Mouse (Mus musculus): ENCODE data around the gene E030018B13Rik.

Gene E030018B13Rik

DNA sequence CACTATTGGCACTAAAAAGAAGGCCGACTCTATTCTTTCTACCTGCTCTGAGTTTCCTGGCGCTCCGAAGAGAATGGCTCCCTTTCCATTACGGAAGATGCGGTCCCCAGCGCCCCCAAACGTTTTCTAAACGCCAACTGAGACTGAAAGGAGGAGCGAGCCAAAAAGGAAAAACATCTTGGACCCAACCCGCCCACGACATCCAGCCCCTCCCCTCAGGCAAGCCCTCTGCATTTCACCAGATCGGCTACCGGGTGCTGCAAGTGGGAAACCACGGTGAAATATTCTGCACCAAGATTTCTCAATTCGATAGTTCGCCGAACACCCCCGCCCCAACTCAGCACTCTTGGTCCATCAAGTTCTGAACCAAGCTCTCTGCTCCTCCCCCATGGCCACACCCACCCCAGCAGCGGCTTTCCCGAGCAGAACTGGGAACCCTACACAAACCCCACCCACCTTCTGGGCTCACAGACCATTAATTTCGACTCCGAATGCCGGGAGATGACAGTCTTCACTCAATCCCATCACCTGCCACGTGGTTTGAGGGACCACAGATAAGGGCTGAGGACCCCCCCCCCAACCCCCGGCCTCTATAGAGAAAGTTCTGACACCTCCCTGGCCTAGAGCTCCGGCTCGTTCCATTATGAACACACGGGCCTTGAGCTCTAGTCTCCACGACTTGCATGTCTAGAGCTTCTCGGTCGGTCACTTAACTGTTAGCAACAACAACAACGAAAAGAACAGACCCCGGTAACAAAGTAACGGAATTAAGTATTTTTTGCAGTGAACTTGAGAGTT, 19.7 kb downstream of the E030018B13Rik start:
- CTCF ChIA-PET, result interaction anchor here (0.6 to 1.1 kb wide), 6 partner anchors 11 to 404 kb away, joined by 3 to 9 read pairs (median 4); partner anchors contain the start of gene E030018B13Rik

DNA sequence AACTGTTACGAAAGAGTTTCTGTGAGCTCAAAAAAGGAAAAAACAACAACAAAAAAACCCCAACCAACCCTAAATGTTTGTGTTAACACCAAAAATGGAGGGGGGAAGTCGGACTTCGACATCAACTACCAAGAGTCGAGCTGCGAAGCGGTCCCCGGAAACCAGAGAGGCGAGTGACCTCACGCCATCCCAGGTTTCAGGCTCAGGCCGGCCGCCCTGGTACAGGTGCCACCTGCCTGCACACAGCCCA, 20.3 kb downstream of the E030018B13Rik start:
- CTCF ChIA-PET, result interaction anchor here (0.6 to 1.1 kb wide), 5 partner anchors 12 to 403 kb away, joined by 3 to 9 read pairs (median 4); partner anchors contain the start of gene E030018B13Rik

DNA sequence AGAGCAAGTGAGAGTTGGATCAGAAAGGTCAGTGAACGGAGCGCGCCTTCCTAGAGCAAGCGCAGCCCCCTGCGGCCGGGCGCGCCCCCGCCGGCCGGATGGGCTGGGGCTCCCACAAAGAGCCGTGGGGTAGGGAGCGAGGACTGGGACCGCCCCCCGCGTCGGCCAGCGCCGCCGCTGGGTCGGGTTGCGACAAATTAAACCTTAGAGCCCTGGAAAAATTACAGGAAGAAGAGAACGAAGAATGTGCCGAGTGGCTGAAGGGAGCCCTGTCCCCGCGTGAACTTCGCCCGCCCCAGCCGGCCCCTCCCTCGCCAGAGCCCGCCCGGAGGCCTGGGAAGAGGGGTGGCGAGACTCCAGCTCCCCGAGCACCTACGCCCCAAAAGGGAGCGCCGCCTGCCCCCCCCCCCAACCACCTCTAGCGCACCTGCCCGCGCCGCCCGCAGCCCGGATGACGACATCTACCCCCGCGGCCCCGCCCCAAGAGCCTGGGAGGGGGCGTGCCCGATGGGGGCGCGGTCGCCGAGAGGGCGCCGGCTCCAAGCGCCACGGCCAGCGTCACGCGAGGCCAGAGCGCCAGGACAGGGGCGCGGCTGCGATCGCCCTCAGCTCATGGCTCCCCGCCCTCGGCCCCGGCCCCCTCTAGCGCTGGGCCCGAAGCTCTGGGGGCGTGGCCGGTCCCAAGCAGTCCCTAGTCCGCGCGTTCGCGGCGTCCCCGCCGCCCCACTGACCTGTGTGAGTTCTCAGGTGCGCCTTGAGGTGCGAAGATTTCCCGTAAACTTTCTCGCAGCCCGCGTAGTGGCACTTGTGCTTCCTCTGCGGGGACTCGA, 20.8 kb downstream of the E030018B13Rik start:
- CTCF ChIA-PET, result interaction anchor here (0.6 to 1.1 kb wide), 5 partner anchors 12 to 403 kb away, joined by 3 to 9 read pairs (median 4); partner anchors contain the start of gene E030018B13Rik

DNA sequence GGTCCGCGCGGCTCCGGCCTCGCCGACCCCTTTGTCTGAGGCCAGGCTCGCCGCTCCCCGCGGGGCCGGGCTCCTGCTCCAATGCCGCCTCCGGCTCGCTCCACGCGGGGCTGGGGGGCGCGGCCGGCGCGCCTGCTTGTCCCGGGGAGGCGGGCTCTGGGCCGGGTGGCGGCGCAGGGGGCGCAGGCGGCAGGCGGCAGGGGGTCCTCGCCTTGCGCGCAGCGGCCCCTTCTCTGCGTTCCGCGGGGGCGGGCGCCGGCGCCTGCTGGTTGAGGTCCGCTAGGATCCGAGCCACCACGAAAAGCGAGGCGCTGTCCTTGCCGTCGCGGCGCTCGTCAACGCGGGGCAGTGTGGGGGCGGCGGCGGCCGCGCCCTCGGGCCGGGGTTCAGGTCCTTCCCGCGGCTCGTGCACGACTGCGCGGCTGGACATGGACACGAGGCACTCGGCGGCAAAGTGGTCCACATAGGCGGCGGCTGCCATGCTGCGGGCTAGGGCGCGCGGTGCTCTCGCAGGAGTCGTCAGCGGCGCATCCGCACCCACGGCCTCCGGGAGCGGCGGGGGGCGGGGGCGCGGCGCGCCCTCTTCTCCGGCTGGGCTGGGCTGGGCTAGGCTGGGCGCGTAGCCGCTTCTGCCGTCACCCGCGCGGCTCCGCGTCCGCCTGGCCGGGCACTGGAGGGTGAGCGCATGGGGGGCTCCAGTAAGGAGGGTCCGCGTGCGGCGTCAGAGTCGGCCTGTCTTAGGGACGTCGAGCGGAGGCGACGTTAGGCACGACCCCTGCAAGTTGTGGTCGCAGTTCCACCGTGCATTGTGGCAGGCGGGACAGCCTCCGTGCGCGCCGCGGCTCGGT, 21.6 kb downstream of the E030018B13Rik start:
- CTCF ChIA-PET, result no interaction called here

DNA sequence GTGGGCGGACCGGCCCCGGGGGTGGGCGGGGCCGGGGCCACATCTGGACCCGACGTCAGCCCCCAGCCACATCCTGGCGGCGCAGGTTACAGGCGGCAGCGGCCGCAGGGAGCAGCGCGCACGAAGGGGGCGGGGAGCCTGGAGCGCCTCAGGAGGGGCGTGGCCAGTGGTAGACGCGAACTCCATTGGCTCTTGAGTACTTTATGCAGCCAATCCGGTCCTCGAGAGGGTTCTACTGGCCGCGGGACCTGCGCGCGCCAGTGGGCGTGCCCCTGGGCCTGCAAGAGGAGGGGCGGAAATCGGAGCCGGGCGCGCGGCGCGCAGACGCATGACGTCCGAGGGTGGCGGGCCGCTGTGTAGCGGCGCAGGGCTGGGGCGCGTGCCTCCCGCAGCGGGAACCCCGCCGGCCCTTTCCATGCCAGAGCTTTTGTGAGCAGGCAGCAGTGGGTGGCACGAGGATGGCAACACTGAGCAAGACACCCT, 22.3 kb downstream of the E030018B13Rik start, which contains the start of gene Klf13:
Gene Klf13 (minus strand): TSS at position 2 of the 483 bp plus-strand sequence.
- CTCF ChIA-PET, result interaction anchor here (1.5 kb wide), 1 partner anchor 57 kb away, joined by 3 read pairs; no protein-coding TSS in a partner anchor

DNA sequence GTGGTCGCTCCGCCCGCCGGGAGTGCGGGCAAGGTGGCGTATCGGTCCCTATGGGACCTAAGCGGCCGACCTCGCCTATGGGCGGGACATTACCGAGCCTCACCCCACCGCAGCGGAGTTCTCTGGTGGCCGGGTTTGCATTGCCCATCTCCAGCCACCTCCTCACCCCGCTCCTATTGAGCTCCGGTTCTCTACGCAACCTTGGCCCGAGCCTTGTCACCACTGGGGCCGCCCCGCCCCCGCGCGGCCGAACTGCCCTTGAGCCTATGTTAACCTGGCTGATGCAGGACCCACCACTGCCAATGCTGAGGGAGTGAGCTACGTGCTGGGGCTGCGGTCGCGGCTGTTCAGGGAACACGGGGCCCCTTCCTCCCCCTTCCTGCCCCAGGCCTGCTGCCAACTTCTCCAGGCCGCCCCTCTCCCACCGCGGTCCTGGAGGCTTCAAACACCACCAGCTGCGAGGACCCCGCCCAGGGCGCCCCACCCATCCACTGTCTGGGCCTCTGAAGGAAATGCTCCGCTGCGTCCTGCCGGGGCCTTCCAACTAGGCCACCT, 22.8 kb downstream of the E030018B13Rik start:
- CTCF ChIA-PET, result interaction anchor here (0.6 to 1.5 kb wide), 3 partner anchors 14 to 72 kb away, joined by 3 to 5 read pairs (median 3); no protein-coding TSS in a partner anchor

DNA sequence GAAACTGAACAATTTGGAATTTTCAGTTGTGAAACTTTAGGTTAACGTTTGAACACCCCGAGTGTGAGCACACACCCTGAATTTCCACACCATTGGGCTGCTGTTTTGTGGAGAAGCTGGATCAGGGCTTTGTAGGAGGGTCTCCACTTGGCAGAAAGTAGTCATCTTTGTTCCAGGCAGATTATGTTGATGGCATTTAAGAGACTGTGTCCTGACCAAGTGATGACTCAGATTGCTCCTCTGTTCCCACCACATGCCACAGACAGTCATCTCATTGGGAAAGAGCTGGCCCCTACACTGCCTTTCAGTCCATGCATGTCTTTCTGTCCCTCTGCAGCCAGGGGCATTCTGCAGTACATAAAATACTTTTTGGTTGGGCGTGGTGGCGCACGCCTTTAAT, 23.7 kb downstream of the E030018B13Rik start:
- CTCF ChIA-PET, result interaction anchor here (0.8 to 1.5 kb wide), 3 partner anchors 55 to 71 kb away, joined by 3 to 5 read pairs (median 3); no protein-coding TSS in a partner anchor

DNA sequence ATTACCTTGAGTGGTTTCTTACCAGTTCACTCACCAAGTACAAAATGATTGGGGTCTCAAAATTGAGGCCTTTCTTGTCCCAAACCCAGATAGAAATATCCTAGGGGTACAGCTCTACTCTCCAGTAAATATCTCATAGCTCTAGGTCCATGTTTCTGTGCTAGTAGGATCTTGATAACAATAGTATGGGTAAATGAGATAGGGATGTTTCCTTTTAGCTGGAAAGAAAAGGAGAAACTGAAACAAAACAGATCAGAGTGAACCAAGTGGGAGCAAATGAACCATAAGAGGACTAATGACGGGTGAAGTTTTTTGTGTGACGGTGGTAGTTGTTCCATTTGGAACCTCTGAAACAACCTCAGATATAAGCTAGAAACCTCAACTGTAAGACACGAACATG, 24.4 kb downstream of the E030018B13Rik start:
- CTCF ChIA-PET, result interaction anchor here (0.8 kb wide), 1 partner anchor 64 kb away, joined by 3 read pairs; no protein-coding TSS in a partner anchor

DNA sequence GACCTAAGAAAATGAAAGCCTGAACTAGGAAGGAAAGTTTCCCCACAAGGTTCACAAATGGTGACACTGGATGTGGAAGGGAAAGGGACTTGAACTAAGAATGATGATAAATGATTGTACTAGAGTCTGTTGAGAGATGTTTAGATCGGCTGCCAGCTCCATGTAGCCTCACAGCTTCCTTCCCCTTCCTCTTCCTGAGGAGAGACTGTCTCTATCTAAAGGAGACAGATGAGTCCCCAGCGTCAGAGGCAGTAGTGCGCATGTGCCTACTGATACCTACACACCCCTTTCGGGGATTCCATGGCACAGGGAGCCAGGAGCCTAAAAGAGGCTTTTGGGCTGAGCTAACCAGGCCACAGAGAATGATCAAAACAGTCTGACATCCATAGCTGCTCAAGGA, 24.8 kb downstream of the E030018B13Rik start:
- CTCF ChIA-PET, result no interaction called here

DNA sequence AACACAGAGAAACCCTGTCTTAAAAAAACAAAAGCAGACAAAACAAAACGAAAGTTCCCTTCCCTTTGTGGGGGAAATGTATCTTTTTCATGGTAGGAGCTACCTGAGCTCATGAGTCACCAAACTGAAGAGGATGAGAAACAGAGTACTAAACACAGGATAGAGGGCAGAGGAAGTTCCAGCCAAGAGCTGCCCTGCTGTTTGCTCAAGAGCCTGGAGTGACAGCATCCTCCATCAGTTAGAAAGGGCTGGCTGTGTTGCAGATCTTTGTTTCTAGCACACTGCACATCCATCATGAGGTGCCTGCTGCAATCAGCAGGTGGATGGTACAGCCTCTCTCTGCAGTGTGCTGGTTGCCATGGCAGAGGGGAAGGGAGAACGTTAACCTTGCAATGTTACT, 27.3 kb downstream of the E030018B13Rik start:
- CTCF ChIA-PET, result no interaction called here

DNA sequence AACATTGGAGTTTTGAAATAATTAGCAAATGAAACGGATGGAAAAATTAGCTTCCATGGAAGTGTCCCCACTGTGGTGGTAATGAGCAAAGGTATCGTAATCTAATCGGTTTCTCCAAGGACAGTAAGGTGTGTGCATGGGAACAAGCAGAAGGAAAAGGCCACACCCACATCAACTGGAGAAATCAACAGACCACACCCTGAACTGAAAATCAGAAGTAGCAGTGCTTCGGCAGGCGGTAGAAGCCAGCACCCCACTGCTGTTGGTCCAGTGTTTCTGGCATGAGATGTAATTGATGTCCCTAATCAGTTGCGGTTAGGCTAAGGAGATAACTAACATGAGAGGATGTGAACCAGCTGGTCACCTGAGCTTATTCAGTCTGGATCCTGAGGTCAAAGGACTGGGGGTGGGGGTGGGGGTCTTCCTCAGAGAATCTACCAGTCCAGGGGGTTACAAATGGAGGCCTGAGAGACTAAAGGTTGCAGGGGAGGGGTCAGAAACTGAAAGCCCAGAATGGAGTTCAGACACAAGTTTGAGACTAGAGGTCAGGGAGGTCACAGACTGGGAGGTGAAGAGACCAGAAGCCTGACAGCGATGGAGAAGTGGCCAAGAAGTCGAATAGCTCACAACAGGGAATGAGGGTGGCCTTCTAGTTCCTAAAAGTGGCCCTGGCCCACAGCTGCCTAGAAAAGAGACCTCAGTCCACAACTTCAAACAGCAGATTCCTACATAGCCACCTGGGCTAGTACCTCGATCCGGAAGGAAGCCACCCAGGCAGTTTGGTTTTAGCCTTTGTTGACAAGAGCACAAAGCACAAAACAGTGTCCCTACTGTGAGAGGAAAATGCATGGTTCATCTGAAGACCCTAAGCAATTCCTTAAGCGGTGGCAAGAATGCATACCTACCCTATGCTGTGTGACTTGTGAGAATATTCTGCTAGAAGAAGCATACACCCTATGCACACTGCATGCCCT, 31.1 kb downstream of the E030018B13Rik start:
- CTCF ChIA-PET, result no interaction called here

DNA sequence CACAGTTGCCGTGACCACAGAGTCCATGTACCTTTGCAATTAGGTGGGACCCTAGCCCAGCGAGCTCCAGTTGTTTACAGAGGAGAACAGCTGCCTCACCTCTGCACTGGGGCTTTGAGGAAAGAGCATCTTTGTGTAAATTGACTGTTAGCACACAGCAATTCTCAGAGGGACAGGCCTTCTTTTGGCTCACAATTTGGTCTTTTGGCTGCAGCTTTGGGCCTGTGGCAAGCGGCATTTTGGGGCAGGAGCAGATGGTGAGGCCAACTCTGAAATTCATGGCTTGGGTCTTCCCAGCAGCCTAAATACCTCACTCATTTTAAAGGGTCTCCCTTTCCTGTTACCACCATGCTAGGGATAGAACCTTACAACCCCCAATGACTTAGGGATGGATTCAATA, 32.5 kb downstream of the E030018B13Rik start:
- CTCF ChIA-PET, result no interaction called here

DNA sequence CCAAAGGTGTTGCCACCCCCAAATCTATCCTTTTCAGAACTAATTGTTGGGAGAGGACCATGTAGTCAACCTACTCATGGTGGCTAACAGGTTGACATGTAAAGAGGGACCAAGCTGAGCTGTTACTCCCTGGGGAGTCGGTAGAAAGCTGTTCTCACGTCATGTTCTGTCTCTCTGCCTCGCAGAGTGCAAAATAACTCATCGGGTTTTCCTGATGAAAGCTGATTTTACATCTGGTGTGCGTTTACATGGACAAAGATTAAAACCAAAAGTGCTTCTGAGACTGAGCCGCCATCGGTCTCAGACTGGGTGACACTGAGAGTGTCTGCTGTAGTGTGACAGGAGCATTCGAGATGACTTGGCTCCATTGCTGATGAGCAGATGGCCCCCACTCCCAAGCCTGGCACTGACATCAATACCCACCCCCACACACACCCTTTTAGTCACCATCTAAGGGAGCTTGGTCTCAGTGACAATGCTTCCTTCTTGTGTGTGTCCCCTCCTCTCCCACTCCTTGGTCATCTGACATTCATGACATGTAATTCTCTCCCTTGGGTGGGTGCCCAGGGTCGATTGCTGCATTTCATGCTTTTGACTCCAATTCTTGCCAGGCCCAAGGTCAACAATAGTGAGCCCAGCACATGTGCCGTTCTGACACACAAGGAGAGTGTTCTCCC, 34.4 kb downstream of the E030018B13Rik start:
- CTCF ChIA-PET, result interaction anchor here (1.3 kb wide), 1 partner anchor 58 kb away, joined by 3 read pairs; no protein-coding TSS in a partner anchor

DNA sequence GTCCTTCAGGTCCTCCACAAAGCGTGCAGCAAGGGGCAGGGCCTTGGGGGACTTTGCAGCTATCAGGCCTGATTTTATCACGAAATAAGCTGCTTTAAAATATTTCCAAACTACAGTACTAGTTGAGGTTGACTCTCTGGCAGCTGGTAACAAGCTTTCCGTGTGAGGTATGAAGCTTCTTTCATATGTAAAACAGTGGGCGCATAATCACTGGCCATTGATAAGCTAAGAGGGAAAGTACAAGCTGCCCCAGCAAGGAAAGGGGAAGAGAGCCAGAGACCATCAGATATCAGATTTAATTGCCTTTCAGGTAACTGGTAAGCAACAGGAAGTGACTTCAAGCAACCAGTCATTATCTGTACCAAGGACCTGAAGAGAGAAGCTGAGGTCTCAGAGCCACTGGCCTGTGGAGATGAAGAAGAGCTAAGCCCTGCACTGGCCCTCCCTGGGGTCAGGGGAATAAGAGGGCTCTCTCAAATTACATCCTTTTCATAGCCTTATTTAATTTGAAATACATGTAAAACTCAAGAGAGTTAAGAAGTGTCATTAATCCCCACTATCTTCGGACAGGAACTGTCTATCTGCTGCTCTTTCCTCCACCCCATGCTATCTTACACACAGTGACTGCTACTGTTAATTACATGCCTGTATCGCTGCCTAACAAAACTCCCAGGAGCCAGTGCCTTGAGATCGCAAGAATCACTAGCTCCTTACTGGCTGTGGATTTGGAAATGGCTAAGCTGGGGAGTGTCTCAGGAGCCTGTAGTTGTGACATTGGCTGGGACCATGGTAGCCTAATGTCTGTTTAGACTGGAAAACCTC, 35.6 kb downstream of the E030018B13Rik start:
- CTCF ChIA-PET, result no interaction called here

DNA sequence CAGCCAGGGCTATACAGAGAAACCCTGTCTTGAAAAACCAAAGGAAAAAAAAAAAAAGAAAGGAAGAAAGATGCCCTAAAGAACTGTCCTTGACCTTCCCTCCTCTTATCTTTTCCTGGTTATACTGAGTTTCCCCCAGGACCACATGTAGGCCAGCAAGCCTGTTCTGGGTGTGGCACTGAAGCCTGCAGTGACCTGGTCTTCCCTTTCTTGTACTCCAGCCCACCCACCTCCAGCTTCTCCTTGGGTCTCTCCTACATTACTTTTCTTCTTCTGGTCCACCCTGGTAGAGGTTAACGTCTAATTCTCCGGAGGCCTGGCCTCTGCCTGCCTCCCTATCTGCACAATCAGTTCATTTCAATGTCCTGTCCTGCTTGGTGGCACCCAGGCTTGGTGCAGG, 38.8 kb downstream of the E030018B13Rik start:
- CTCF ChIA-PET, result no interaction called here

DNA sequence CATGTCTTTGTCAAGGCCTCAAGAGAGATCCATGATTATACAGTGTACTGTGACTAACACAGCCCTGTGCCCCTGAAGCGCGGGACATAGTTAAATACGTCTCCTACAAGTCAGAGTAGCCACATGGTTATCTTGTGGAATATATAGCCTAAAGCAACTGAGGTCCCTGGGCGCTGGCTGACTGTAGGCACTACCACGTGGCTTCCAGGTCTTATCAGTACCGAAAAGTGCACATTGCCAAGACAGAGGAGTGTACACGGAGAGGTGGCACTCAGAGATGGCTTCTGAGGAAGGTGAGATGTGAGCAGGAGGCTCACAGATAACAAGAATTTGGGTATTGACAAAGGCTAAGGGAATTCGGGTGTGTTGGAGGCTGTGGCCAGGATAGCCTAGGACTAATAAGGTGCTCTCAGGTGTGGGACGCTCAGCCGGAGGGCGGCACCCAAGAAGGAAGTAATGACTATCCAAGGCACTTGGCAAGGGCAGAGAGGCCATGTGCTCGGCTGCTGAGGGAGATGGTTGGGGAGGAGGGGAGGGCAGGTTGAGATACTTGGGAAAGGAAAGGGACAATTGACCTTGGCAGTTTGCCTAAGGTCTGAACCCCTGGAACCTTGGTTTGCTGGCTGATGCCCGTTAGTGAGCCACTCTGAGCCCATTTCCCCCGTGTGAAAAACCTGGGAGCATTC, 39.6 kb downstream of the E030018B13Rik start:
- CTCF ChIA-PET, result no interaction called here

DNA sequence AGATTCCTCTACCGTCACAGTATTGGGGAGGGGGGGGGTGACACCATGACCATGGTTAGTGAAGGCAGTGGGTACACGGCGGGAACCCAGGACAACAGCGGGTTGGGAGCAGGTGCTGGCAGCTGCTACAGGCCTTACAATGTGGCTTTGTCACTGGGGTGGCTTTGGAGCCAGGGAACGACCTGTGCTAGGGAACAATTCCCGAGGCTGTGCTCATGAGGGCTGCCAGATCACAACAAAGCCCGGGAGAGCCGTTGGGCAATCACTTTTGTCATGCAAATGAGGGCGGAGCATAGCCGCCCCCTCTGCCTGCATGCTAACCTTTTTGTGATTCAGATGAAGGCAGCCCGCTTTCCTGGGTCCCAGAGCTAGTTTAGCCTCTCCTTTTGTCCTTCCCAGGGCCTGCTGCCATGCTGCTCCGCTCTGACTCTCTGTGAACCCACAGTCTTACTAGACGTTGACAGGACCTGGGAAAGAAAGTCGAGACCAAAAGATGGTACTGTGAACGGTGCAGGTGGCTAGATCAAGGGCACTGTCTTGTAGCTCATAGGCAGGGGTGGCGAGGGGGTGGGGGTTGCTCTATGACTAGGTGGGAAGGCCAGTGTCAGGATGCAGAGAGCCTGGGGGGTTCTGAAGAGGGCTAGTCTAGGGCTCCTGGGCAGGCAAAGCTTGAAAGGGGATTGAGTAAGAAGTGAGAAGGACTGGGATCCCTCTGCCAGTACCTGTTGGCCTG, 40.5 kb downstream of the E030018B13Rik start:
- CTCF ChIA-PET, result no interaction called here
